8 mouse cellular contexts compared by ENCODE assay signal in genomic region chr10:81356991-81357844, GRCm38 (mm10). TPM values are rescaled to one million over a fixed set of nuclear protein-coding genes. Genes with fewer than 3 reads are reported as not detected.
DNase-seq lines count a peak whose midpoint lies in the region.

Gene Mfsd12, plus strand, starts transcription at chr10:81357491.

- no peaks in the 10 kb centered on the region for H3K9me3 ChIP-seq in megakaryocyte, embryonic 14.5 days

- H3K4me1 ChIP-seq in megakaryocyte, embryonic 14.5 days: peaks cover 78% of the 10 kb centered on the region

- no peaks in the 10 kb centered on the region for H3K27me3 ChIP-seq in megakaryocyte, embryonic 14.5 days (replicated peaks)

- peak; percentile 93 to 96 for DNase-seq in adrenal gland, adult (ENCODE audit: inconsistent age in 2 of 2, low spot score in 1 of 2)
- DNase-seq in embryo, embryonic 10 days (ENCODE audit: low spot score): peak; percentile 95
- peak; percentile 95 for DNase-seq in gastrocnemius, postnatal 10 days
- peak; percentile 94 for DNase-seq in induced T-regulatory cell, adult 2 months (ENCODE audit: low read depth)
- peak; percentile 75 to 81 for DNase-seq in left cerebral cortex, adult 8-10 months (ENCODE audit: low spot score in 2 of 2)
- DNase-seq in right cerebral cortex, adult 2 months (ENCODE audit: low spot score in 2 of 2): peak; percentile 89 to 90
- peak; percentile 54 for DNase-seq in urinary bladder, postnatal 10 days (ENCODE audit: low spot score)

- H3K4me3 ChIP-seq in megakaryocyte, embryonic 14.5 days (replicated peaks): peak within 1 kb of the TSS; percentile 100

- H3K36me3 ChIP-seq in megakaryocyte, embryonic 14.5 days (replicated peaks; ENCODE audit: low read length): peaks cover 34% of the 10 kb centered on the region

RNA-seq across cellular contexts. Expression of gene Mfsd12, which starts in this region (rescaled TPM):
- 1 to 10 TPM; 4.5 to 7.5 TPM for total RNA-seq in gastrocnemius, postnatal 10 days (2021)
- total RNA-seq in left cerebral cortex, adult 8-10 months (2022): 10 to 100 TPM; 36.8 to 42.2 (median 37.9) TPM
- 20.2 and 44.1 TPM in 2 replicates for polyA plus RNA-seq in megakaryocyte, embryonic 14.5 days (2012; ENCODE audit: insufficient read depth, low replicate concordance)

Comparison
In these comparisons a context has a peak if more than half of its experiments do, and no peak if none do; other contexts are left out.
1. Peak in every context shown above with its lines: DNase-seq and H3K4me3 ChIP-seq.
2. RNA of gene Mfsd12 (total RNA-seq): 36.8 to 42.2 TPM in left cerebral cortex, adult 8-10 months; 4.5 to 7.5 TPM in gastrocnemius, postnatal 10 days; every median in the first group is over 4 times any median in the second.